Mouse (Mus musculus) heart, embryonic 12.5 days (tissue): ENCODE measurements at regions not wholly inside any gene's neighbourhood (a gene's known extent, or its start where the extent isn't known, plus 50 kb on each side); places are given as distances from the start of the nearest gene placed in this dataset.

Experiments
- ATAC-seq: fragments of 200-750 bp; cut with Nextera tagmentation; 2 replicates; pipeline ENCODE4 v1.8.0; 2017; ENCODE audit warnings: moderate TSS enrichment, moderate library complexity; ENCODE audit not compliant: insufficient number of reproducible peaks, low FRiP score
- H3K27ac ChIP-seq: fragments of 300-500 bp; sonication (generic); 2 replicates; pipeline ENCODE4 v1.5.1; 2016; ENCODE audit warnings: mild to moderate bottlenecking, moderate library complexity; ENCODE audit not compliant: poor library complexity, severe bottlenecking
- H3K27me3 ChIP-seq: fragments of 300-500 bp; sonication (generic); replicated peaks from 2 replicates; pipeline ENCODE4 v1.6.1; 2016; ENCODE audit warnings: mild to moderate bottlenecking, moderate library complexity
- H3K36me3 ChIP-seq: fragments of 300-500 bp; sonication (generic); 2 replicates; pipeline ENCODE4 v1.6.1; 2016; ENCODE audit warnings: mild to moderate bottlenecking, moderate library complexity
- H3K4me1 ChIP-seq: fragments of 300-500 bp; sonication (generic); replicated peaks from 2 replicates; pipeline ENCODE4 v1.6.1; 2016; ENCODE audit warnings: mild to moderate bottlenecking
- H3K4me2 ChIP-seq: fragments of 300-500 bp; sonication (generic); 2 replicates; pipeline ENCODE4 v1.6.1; 2016; ENCODE audit warnings: mild to moderate bottlenecking, moderate library complexity
- H3K4me3 ChIP-seq: fragments of 300-500 bp; sonication (generic); 2 replicates; pipeline ENCODE4 v1.5.1; 2016; ENCODE audit warnings: mild to moderate bottlenecking
- H3K9ac ChIP-seq: fragments of 300-500 bp; sonication (generic); 2 replicates; pipeline ENCODE4 v1.6.1; 2016; ENCODE audit warnings: mild to moderate bottlenecking, moderate library complexity
- H3K9me3 ChIP-seq: fragments of 300-500 bp; sonication (generic); replicated peaks from 2 replicates; pipeline ENCODE4 v1.6.1; 2016; ENCODE audit warnings: mild to moderate bottlenecking, moderate library complexity
- WGBS: fragments of 180-500 bp; shearing (Covaris S2); methylation state at CpG from one replicate; pipeline ENCODE4 v1.1.7; 2016; 5-methylcytosine and 5-hydroxymethylcytosine counted together

DNA sequence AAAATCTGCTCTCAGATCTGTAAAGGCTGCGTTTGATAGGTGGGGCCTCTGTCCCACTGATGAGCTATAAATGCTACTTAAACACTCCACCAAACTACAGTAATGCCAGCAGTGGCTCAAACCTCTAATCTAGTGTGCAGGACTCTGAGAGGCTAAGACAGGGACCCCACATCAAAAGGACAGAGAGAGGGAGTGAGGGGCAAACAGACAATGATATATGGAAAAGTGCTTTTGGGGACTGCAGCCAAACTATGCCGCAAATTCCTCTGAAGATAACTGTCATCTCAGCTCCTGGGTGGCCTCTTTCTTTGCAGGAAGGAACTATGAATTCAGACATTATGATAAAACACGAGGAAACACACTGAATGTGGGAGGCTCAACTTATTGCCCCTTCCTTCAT, 138.9 kb upstream of the Ddit4l start:
- Histone ChIP-seq H3K27me3 (no peaks in the 10 kb centered on the region), H3K9ac (no peak overlapping the region), H3K36me3 (no peaks in the 10 kb centered on the region), H3K4me2 (no peak overlapping the region), H3K27ac (no peak overlapping the region), H3K9me3 (0 out of 2 replicates have a peak, but pooled peaks cover 3% of the 10 kb centered on the region), H3K4me1 (no peaks in the 10 kb centered on the region), H3K4me3 (no peak overlapping the region)
- no peak for ATAC-seq
- 46% methylated on average over 3 of the region's 3 CpGs for WGBS

DNA sequence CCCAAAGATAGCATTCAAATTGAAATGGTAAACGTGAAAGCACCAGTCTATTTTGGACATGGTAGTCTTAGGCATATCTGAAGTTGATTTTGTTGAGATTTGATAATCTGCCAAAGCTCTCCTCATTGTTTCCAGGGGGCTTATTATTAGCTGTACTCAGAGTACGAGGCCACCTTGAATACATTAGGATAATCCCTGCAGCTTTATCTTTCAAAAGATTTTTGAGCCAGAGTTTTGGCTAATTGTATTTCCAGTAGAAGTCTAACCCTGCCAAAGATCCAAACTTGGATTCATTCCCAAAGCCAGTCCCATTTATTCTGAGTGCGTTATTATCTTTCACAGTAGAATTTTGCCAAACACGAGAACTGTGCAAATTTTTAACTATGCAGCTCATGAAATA, 138.4 kb upstream of the Ddit4l start:
- no peaks in the 10 kb centered on the region for H3K4me1 ChIP-seq
- no peak for ATAC-seq
- H3K9me3 ChIP-seq: no peaks in the 10 kb centered on the region
- no peaks in the 10 kb centered on the region for H3K27me3 ChIP-seq
- H3K4me3 ChIP-seq: no peak overlapping the region
- H3K27ac ChIP-seq: no peak overlapping the region
- no peaks in the 10 kb centered on the region for H3K36me3 ChIP-seq
- no peak overlapping the region for H3K4me2 ChIP-seq
- no peak overlapping the region for H3K9ac ChIP-seq
- 48% methylated on average over 4 of the region's 4 CpGs for WGBS

DNA sequence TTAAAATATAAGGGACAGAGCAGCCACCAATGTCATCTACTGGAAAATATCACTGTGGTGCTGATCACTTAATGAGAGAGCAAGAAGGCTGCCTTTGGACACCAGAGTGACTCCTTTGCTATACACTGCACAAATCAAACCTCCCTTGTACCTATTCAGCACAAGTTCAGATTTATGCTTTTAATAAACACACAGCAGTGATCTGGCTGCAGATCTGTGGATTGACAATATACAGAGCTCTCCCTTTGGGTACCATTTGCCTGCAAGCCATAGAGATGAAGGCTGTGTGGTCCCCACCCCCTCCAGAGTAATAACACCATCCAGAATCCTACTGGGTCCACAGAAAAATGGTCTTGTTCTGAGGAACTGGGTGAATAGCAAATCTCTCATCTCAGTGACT, 131.8 kb upstream of the Ddit4l start:
- no peak overlapping the region for H3K27ac ChIP-seq
- H3K9me3 ChIP-seq: no peaks in the 10 kb centered on the region
- H3K36me3 ChIP-seq: no peaks in the 10 kb centered on the region
- no peak for ATAC-seq
- no peak overlapping the region for H3K4me3 ChIP-seq
- no peak overlapping the region for H3K9ac ChIP-seq
- no peaks in the 10 kb centered on the region for H3K27me3 ChIP-seq
- no peak overlapping the region for H3K4me2 ChIP-seq
- no peaks in the 10 kb centered on the region for H3K4me1 ChIP-seq

DNA sequence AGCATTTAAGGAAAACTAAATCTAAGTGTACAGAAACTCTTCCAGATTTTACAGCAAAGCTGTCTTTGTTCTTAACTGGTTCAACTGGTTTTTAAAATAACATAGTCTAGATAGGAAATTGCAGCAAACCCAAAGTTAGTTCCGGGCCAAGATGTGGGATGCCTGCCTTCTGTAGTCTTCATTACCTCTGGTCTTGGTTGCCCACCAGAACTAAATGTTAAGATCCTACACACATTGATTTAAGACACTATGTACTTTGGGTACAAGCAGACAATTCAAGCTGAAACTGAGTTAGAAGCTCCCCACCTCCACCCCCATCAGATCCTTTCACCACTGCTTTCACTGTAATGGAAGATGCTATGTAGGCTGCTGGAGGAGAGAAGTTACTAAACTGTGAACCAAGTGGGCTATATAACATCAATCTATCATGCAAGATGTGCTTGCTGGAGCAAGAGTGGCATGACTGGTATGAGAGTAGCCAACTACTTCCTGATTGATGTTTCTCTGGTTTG, 129.8 kb upstream of the Ddit4l start:
- no peaks in the 10 kb centered on the region for H3K36me3 ChIP-seq
- no peaks in the 10 kb centered on the region for H3K27me3 ChIP-seq

DNA sequence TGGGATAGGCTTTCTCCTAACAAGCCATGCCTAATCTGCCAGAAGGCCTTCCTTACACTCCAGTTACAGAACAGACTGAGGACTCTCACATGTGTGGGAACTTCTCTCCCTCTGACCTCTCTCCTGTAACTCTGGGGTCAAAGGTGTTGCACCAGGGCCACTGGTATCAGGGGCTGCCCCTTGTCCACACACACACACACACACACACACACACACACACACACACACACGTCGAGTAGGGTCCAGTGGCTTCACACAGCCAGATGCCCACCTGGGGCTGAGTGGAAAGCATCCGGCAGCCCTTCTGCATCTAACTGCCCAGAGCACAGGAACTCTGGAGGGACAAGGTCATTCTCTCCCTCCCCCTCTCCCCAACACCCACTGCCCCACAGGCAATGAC, 123.1 kb upstream of the Ddit4l start:
- Histone ChIP-seq H3K27ac (no peak overlapping the region), H3K36me3 (no peaks in the 10 kb centered on the region), H3K27me3 (no peaks in the 10 kb centered on the region), H3K9me3 (no peaks in the 10 kb centered on the region), H3K4me1 (no peaks in the 10 kb centered on the region), H3K4me3 (no peak overlapping the region), H3K9ac (no peak overlapping the region), H3K4me2 (no peak overlapping the region)
- 78% methylated on average over 3 of the region's 3 CpGs for WGBS
- ATAC-seq: no peak

More for the DNA sequence above, 129.8 kb upstream of the Ddit4l start:
- 89% methylated on average over 1 of the region's 1 CpGs for WGBS
- no peak overlapping the region for H3K27ac ChIP-seq
- H3K9me3 ChIP-seq: no peaks in the 10 kb centered on the region
- no peak overlapping the region for H3K4me3 ChIP-seq
- no peak overlapping the region for H3K9ac ChIP-seq
- no peaks in the 10 kb centered on the region for H3K4me1 ChIP-seq
- no peak for ATAC-seq
- no peak overlapping the region for H3K4me2 ChIP-seq

DNA sequence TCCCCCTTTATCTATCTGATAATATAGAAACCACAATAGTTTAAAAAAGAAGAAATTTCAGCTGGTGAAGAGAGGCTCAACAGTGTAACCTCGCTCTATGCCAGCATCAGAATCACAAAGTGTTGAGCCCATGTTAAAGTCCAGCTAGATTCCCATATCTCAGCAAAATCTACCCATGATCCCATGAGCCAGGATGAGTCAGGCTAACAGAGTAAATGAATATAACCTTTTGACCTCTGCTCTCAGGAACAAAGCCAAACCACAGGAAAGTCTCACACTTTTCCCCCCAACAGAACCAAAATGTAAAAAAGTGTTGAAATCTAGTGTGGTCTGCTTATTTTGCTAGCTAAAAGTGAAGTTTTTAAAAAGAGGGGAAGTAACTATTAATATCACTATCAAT, 110.1 kb upstream of the Ddit4l start:
- H3K4me2 ChIP-seq: no peak overlapping the region
- WGBS: 78% methylated on average over 1 of the region's 1 CpGs
- no peaks in the 10 kb centered on the region for H3K9me3 ChIP-seq
- no peaks in the 10 kb centered on the region for H3K4me1 ChIP-seq
- H3K27me3 ChIP-seq: no peaks in the 10 kb centered on the region
- no peak overlapping the region for H3K27ac ChIP-seq
- H3K36me3 ChIP-seq: no peaks in the 10 kb centered on the region
- no peak overlapping the region for H3K4me3 ChIP-seq
- no peak overlapping the region for H3K9ac ChIP-seq
- ATAC-seq: no peak

DNA sequence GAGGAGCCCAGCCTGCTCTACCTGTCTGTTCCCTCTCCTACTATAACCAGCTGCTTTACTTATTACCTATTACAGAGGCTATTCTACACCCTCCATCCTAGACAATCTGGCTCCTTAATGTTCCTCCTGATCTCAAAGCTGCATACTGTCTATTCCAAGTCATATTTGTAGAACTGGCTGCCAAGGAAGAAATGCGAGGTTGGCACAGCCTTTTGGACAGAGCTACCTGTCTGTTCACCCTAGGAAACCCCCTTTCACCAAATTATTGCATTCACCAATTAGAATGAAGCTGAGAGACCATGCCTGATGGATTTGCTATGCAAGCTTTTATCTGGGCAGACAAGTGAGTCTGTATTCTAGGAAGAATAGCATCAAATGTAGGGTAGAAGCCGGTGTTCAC, 109.0 kb upstream of the Ddit4l start:
- no peak for ATAC-seq

DNA sequence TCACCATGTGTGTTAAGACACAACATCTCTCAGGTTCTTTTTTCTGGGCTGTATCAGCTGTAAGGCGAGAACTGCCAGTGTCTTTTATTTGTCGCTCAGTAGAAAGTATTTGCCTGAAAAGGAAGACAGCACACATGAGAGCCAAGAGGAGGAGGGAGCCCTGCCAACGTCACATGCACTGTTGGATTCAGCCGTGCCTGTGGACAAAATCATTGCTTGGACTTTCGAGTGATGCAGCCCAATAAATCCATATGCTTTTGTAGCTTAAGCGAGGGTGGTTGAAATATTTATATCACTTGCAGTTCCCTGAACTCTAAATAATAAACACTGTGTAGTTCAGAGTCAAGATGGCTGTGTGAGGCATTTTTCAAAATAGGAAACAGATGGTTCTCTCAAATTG, 108.4 kb upstream of the Ddit4l start:
- Histone ChIP-seq H3K9ac (no peak overlapping the region), H3K36me3 (no peaks in the 10 kb centered on the region), H3K27ac (no peak overlapping the region), H3K4me2 (no peak overlapping the region), H3K27me3 (no peaks in the 10 kb centered on the region), H3K9me3 (no peaks in the 10 kb centered on the region), H3K4me1 (no peaks in the 10 kb centered on the region), H3K4me3 (no peak overlapping the region)
- ATAC-seq: no peak
- 67% methylated on average over 6 of the region's 6 CpGs for WGBS

More for the DNA sequence above, 109.0 kb upstream of the Ddit4l start:
- Histone ChIP-seq H3K27me3 (no peaks in the 10 kb centered on the region), H3K4me2 (no peak overlapping the region), H3K9me3 (no peaks in the 10 kb centered on the region), H3K36me3 (no peaks in the 10 kb centered on the region), H3K27ac (no peak overlapping the region), H3K9ac (no peak overlapping the region), H3K4me3 (no peak overlapping the region), H3K4me1 (no peaks in the 10 kb centered on the region)
- whole genome bisulfite sequencing: 83% methylated on average over 2 of the region's 2 CpGs

DNA sequence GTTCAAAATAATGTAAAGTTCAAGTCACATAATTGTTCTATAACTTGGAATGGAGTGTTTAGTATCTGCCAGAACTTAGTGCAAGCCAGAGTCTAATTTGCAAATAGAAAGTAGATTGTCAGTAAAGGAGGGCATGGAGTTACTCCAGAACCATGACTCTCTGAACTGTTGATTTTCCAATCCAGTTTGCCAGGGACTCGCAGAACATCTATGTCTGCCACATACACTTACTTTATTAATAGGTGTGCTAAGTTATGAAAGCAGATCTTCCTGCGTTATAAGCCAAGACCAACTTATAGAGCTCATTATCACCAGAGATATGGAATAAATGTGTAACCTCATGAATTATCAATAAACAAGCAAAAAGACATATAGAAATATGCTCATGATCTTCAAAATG, 107.2 kb upstream of the Ddit4l start:
- H3K27ac ChIP-seq: no peak overlapping the region
- 83% methylated on average over 2 of the region's 2 CpGs for WGBS
- H3K4me3 ChIP-seq: no peak overlapping the region
- ATAC-seq: no peak
- no peak overlapping the region for H3K9ac ChIP-seq
- H3K36me3 ChIP-seq: no peaks in the 10 kb centered on the region
- H3K4me1 ChIP-seq: no peaks in the 10 kb centered on the region
- no peaks in the 10 kb centered on the region for H3K9me3 ChIP-seq
- H3K4me2 ChIP-seq: no peak overlapping the region
- H3K27me3 ChIP-seq: no peaks in the 10 kb centered on the region

DNA sequence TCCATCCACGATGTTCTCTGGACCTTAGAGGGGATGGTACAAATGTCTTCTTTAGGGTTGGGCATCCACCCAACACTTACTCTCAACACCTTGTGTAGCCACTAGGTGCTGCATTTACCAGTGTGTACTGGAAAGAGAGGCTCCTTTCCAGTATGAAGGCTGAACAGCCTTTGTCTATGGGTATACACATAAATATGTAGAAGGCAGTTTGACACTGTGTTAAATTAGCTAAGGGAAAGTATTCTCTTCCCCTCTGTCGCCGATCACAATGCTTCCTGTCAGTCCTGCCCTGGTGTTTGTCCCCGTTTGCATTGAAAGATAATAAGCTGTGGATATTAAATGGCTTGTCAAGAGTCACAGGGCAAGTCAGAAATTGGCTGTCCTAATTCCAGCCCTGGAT, 104.0 kb upstream of the Ddit4l start:
- no peak for ATAC-seq

DNA sequence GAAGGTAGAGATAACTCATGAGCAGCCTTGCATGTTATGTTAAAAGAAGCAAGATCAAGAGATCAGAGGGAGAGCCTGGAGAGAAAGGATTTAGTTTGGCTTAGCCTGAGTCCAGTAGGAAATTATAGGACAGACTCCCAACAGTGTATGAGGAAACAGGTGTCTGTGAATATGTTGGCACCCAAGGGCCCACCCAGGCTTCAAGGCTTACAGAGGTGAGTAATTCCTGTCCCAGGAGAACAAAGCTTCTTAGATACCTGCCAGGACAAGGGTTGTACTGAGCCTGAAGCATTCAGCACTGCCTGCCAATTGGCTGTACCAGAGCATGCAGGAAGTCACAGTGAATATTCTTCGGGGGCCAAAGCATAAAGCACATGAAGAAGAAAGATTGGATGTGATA, 101.2 kb upstream of the Ddit4l start:
- WGBS: 86% methylated on average over 1 of the region's 1 CpGs

More for the DNA sequence above, 104.0 kb upstream of the Ddit4l start:
- Histone ChIP-seq H3K36me3 (no peaks in the 10 kb centered on the region), H3K9ac (no peak overlapping the region), H3K4me3 (no peak overlapping the region), H3K4me2 (no peak overlapping the region), H3K4me1 (no peaks in the 10 kb centered on the region), H3K27ac (no peak overlapping the region), H3K27me3 (no peaks in the 10 kb centered on the region), H3K9me3 (no peaks in the 10 kb centered on the region)
- 49% methylated on average over 4 of the region's 4 CpGs for WGBS

More for the DNA sequence above, 101.2 kb upstream of the Ddit4l start:
- Histone ChIP-seq H3K9me3 (no peaks in the 10 kb centered on the region), H3K27ac (no peak overlapping the region), H3K36me3 (no peaks in the 10 kb centered on the region), H3K4me1 (no peaks in the 10 kb centered on the region), H3K4me2 (no peak overlapping the region), H3K9ac (no peak overlapping the region), H3K27me3 (no peaks in the 10 kb centered on the region), H3K4me3 (no peak overlapping the region)
- ATAC-seq: no peak
